Mouse (Mus musculus) lung, postnatal 0 days (tissue): ENCODE results near the gene Tmem196.

Experiments
- CTCF ChIP-seq: IDR thresholded peaks from 2 replicates; pipeline ENCODE4 v1.5.1; 2016; ENCODE audit warnings: antibody characterized with exemption, mild to moderate bottlenecking
- EP300 ChIP-seq: IDR thresholded peaks from 2 replicates; pipeline ENCODE4 v1.6.1; 2016; ENCODE audit warnings: antibody characterized with exemption, mild to moderate bottlenecking, control low read depth

- TF ChIP-seq CTCF (no peak), EP300 (no peak)
These were observed 69.6 kb downstream of the Tmem196 start for GRCm38 (mm10) chr12:120015201-120015600.
